Mouse (Mus musculus) olfactory bulb, adult 2 months (tissue): ENCODE results near the gene Drg2. TPM values are rescaled to one million over a fixed set of nuclear protein-coding genes. Genes with fewer than 3 reads are reported as not detected.

ENCODE experiments used
- H3K27ac ChIP-seq: fragments of 200-500 bp; 2 replicates; pipeline ENCODE4 v1.5.1; 2012; ENCODE audit warnings: low read depth, low read length; ENCODE audit not compliant: insufficient read depth
- H3K4me1 ChIP-seq: fragments of 200-500 bp; 2 replicates; pipeline ENCODE4 v1.6.1; 2012; ENCODE audit warnings: low read length; ENCODE audit not compliant: control insufficient read depth, insufficient read depth
- H3K4me3 ChIP-seq: fragments of 200-500 bp; 2 replicates; pipeline ENCODE4 v1.5.1; 2012; ENCODE audit warnings: mild to moderate bottlenecking, low read depth, low read length, moderate library complexity; ENCODE audit not compliant: insufficient read depth
- CTCF ChIP-seq: fragments of 200-500 bp; IDR thresholded peaks from 2 replicates; pipeline ENCODE4 v1.5.1; 2012; ENCODE audit warnings: low read depth, mild to moderate bottlenecking, low read length, moderate library complexity; ENCODE audit not compliant: insufficient read depth
- POLR2A ChIP-seq: fragments of 200-500 bp; IDR thresholded peaks from 2 replicates; pipeline ENCODE4 v1.6.1; 2012; ENCODE audit warnings: mild to moderate bottlenecking, low read depth, low read length, moderate library complexity; ENCODE audit not compliant: insufficient read depth
- WGBS: fragments of 180-500 bp; shearing (Covaris S2); methylation state at CpG from one replicate; pipeline ENCODE4 v1.1.7; 2018; 5-methylcytosine and 5-hydroxymethylcytosine counted together
- polyA plus RNA-seq: library from polyadenylated mRNA; stranded (reverse); fragments of >200 nt; gene quantifications from 2 replicates; pipeline ENCODE4 v1.2.4, GENCODE M21; 2012; ENCODE audit warnings: low replicate concordance; ENCODE audit not compliant: missing spikeins, insufficient read depth, insufficient read length

Gene Drg2
- polyA plus RNA-seq, 1 experiment, result not detected

DNA sequence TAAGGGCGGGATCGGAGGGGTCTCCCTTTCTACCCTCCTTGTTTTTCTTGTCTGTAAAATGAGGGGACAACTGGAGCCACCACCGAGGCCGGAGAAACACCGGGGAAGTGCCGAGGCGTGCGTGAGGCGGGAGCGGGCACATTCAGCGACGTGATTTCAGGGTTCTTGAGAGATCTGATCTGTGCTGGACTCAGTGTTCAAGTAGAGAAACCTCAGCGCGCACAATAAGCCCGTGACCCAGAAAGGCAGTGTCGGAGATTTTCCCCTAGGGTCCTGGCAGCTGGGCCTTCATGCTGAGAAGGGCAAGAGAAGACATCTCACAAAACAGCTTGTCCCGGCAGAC lies 325 bp downstream of the Drg2 start:
- Histone ChIP-seq H3K27ac (no peak overlapping the region), H3K4me3 (peak overlapping the region; percentile 75), H3K4me1 (peaks cover 14% of the 10 kb centered on the region)
- TF ChIP-seq CTCF, result no peak
- TF ChIP-seq POLR2A, result no peak
- under 1% methylated on average over 17 of the region's 17 CpGs for WGBS

DNA sequence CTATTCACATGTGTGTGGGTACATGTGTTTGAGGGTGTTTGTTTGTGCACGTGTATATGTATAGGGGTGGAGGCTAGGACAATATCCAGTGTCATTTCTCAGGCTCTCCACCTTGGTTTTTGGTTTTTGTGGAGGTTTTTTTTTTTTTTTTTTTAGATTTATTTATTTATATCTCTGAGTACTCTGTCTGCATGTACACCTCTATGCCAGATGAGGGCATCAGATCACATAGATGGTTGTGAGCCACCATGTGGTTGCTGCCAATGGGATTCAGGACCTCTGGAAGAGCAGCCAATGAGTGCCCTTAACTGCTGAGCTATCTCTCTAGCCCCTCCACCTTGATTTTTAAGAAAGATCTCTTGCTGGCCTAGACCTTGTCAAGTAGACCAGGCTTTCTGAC lies 3.6 kb downstream of the Drg2 start:
- Histone ChIP-seq H3K4me1 (peaks cover 14% of the 10 kb centered on the region), H3K27ac (no peak overlapping the region), H3K4me3 (no peak overlapping the region)
- TF ChIP-seq CTCF (no peak), POLR2A (no peak)
- WGBS, result 91% methylated on average over 1 of the region's 1 CpGs

DNA sequence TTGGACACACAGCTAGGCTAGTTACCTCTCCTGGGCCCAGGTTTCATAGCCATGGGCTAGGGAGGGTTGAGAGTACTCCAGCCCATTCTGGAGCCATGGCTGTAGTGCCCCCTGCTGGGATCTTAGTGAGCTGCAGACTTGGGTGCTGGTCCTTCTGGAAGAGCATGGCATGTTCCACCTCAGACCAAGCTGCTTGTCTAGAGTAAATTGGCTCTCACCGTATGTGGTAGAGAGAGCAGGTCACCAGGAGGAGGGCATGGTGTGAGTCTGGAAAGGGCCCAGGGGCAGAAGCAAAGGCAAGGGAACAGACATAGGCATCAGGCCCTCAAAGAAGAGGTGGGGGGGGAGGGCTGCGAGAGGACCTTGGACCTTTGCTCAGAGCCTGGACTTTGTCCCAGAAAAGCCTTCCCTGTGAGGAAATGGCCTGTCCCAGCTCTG lies 11.6 kb downstream of the Drg2 start:
- no peak for TF ChIP-seq POLR2A
- peak; percentile 53; the same call in 1 of the 2 replicates for TF ChIP-seq CTCF
- Histone ChIP-seq H3K27ac (no peak overlapping the region), H3K4me1 (no peaks in the 10 kb centered on the region), H3K4me3 (no peak overlapping the region)
- 85% methylated on average over 2 of the region's 2 CpGs for WGBS

DNA sequence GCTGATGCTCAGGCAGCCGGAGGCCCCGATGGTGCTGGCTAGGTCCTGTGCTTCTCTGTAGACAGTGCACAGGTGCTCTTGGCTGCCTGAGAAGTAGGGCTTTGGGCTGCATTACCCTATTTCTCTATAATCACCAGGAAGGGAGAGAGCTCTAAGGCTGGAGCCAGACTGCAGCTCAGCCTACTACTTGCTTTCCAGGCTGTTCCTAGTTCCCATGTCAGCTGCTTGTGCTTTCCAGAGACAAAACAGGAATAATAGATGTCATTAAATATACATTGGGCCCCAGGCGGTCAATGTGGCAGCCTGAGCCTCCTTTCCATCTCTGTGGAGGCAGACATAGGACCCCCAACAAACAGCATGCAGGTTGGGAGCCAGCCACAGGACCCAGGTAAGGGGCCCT lies 14.6 kb downstream of the Drg2 start, which contains the start of gene Myo15:
Gene Myo15, plus strand, starts transcription at position 301 of the 400 bp plus-strand sequence.
- Histone ChIP-seq H3K4me1 (no peaks in the 10 kb centered on the region), H3K4me3 (no peak within 1 kb of the TSS), H3K27ac (no peak within 1 kb of the TSS)
- 92% methylated on average over 3 of the region's 3 CpGs for WGBS
- no peak for TF ChIP-seq CTCF
- no peak for TF ChIP-seq POLR2A

DNA sequence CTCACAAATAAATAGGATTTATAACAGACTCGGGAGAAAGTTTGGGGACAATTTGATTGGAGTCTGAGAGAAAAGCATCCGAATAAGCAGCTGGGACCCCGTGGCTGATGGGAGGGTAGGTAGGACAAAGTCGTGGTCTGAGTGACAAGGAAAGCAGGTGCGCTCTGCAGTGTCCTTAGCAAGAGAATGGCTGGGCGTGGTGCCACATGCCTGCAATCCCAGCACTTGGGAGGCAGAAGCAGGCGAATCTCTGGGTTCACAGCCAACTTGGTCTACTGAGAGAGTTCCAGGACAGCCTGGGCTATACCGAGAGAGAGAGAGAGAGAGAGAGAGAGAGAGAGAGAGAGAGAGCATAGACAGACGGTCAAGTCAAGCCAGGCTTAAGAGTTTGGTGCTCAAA lies 16.4 kb downstream of the Drg2 start:
- 82% methylated on average over 9 of the region's 9 CpGs for WGBS
- no peaks in the 10 kb centered on the region for H3K4me1 ChIP-seq
- no peak for TF ChIP-seq POLR2A
- no peak for TF ChIP-seq CTCF
- no peak overlapping the region for H3K27ac ChIP-seq
- H3K4me3 ChIP-seq, result no peak overlapping the region

DNA sequence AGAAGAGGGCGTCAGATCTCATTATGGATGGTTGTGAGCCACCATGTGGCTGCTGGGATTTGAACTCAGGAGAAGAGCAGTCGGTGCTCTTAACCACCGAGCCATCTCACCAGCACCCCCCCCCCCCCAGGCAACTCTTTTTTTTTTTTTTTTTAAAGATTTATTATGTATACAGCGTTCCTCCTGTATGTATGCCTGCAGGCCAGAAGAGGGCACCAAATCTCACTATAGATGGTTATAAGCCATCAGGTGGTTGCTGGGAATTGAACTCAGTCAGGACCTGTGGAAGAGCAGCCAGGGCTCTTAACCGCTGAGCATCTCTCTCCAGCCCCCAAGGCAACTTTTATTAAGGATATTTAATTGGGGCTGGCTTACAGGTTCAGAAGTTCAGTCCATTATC lies 20.1 kb downstream of the Drg2 start:
- TF ChIP-seq POLR2A (no peak), CTCF (no peak)
- WGBS, result 84% methylated on average over 5 of the region's 5 CpGs
- no peak overlapping the region for H3K27ac ChIP-seq
- no peaks in the 10 kb centered on the region for H3K4me1 ChIP-seq
- no peak overlapping the region for H3K4me3 ChIP-seq

DNA sequence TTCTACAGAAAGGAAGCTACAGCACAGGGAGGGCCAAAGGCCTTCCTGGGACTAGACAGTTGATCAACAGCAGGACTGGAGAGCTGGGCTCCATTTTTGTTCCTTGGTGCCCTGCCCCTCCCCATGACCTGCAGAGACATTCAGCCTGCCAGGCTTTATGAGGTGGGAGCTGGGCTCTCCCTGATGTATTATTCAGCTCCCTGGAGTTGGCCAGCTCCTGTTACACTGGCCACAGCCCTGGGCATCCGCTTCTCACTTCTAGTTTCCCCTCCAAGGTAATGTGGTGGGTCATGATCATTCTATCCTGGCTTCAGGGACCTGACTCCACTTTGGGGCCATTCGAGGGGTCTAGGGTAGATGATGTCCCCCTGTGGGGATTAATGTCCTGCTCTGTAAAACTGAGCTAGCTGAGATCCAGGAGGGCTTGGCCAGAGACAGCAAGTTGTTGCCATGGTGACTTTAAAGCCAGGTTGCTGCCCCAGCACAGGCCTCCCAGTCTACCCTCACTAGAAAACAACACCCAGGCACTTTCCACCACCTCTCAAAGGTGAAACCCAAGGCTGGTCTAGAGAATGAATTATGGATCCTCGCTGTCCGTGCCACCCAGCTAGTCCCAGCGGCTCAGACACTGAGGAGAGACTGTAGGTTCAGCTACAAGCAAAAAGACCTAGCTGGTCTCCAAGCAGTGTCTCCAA lies 21.4 kb downstream of the Drg2 start:
- H3K4me1 ChIP-seq, result no peaks in the 10 kb centered on the region
- 85% methylated on average over 5 of the region's 5 CpGs for WGBS
- H3K4me3 ChIP-seq, result no peak overlapping the region
- H3K27ac ChIP-seq, result no peak overlapping the region
- no peak for TF ChIP-seq CTCF
- TF ChIP-seq POLR2A, result no peak

DNA sequence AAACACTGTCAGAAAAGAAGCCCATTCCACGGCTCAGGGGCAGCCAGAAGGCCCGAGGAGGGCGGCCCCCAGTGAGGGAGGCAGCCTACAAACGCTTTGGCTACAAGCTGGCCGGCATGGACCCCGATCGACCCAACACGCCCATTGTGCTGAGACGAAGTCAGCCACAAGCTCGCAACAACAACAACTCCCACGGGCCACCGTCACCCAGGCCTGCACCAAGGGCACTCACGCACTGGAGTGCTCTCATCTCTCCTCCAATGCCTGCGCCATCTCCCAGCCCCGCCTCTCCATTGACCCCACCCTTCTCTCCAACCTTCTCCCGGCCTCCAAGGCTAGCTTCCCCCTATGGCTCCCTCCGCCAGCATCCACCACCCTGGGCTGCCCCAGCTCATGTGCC lies 23.7 kb downstream of the Drg2 start:
- Histone ChIP-seq H3K4me1 (no peaks in the 10 kb centered on the region), H3K27ac (no peak overlapping the region), H3K4me3 (no peak overlapping the region)
- WGBS, result 50% methylated on average over 17 of the region's 17 CpGs
- TF ChIP-seq POLR2A, result no peak

DNA sequence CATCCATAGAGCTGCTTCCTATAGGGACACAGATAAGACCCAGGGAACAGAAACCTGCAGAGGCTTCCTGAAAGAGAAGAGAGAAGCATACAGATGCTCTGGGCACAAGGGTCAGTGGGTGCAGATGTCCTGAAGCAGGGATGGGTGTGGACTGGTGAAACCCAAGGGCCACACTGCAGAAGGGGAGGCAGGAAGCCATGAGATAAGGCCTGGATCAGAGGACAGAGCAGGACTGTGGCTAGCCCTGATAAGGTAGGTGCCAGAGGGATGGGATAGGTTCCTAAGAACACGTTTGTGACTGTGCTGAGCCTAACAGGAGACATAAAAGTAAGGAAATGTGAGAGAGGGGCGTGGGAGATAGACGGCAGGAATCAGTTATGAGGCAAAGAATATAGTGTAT lies 31.9 kb downstream of the Drg2 start:
- Histone ChIP-seq H3K4me1 (no peaks in the 10 kb centered on the region), H3K4me3 (no peak overlapping the region), H3K27ac (no peak overlapping the region)
- TF ChIP-seq CTCF, result no peak
- no peak for TF ChIP-seq POLR2A
- WGBS, result 61% methylated on average over 3 of the region's 3 CpGs

DNA sequence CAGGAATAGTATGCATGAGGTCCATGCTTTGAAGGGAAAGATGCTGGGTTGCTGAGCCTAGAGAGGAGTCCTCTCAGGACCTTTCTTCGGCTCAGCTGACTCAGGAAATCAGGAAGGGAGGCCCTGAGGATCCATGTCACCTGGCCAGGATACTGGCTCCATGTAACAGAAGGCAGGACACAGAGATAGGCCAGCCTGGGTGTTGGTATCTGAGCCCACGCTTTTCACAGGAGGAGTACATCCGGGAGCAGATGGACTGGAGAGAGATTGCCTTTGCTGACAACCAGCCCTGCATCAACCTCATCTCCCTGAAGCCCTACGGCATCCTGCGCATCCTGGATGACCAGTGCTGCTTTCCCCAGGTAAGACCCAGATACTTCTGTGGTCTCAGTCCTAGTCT lies 38.3 kb downstream of the Drg2 start:
- WGBS, result 87% methylated on average over 5 of the region's 5 CpGs
- no peak for TF ChIP-seq POLR2A
- TF ChIP-seq CTCF, result no peak
- H3K4me3 ChIP-seq, result no peak overlapping the region
- H3K27ac ChIP-seq, result no peak overlapping the region
- no peaks in the 10 kb centered on the region for H3K4me1 ChIP-seq
